Mouse (Mus musculus) megakaryocyte, embryonic 14.5 days (primary cell): ENCODE data around the gene 1600014C23Rik. TPM values are rescaled to one million over a fixed set of nuclear protein-coding genes. Genes with fewer than 3 reads are reported as not detected.

Source experiments
- H3K27me3 ChIP-seq: replicated peaks from 2 replicates; pipeline ENCODE3; 2012; ENCODE audit warnings: inconsistent platforms
- H3K36me3 ChIP-seq: replicated peaks from 2 replicates; pipeline ENCODE3; 2012; ENCODE audit warnings: low read length, inconsistent platforms, mixed read lengths
- H3K4me1 ChIP-seq: 2 replicates; pipeline ENCODE4 v1.6.1; 2012; ENCODE audit warnings: inconsistent platforms
- H3K4me3 ChIP-seq: replicated peaks from 2 replicates; pipeline ENCODE3; 2012; ENCODE audit warnings: moderate library complexity, mild to moderate bottlenecking, inconsistent platforms
- H3K9me3 ChIP-seq: 2 replicates; pipeline ENCODE4 v1.6.1; 2012; ENCODE audit warnings: inconsistent platforms
- FLI1 ChIP-seq: IDR thresholded peaks from 2 replicates; pipeline ENCODE4 v1.6.1; 2012; ENCODE audit warnings: low read length, inconsistent platforms, mixed read lengths
- GATA1 ChIP-seq: IDR thresholded peaks from 3 replicates; pipeline ENCODE4 v1.6.1; 2012; ENCODE audit warnings: mixed read lengths, low read length, inconsistent platforms, borderline replicate concordance
- polyA plus RNA-seq: library from polyadenylated mRNA; stranded (reverse); fragments of >175 nt; gene quantifications from 2 replicates; pipeline ENCODE4 v1.2.3, GENCODE M21; 2012; ENCODE audit warnings: low replicate concordance; ENCODE audit not compliant: insufficient read depth

1600014C23Rik gene
- polyA plus RNA-seq, 1 experiment = 1.3 TPM

DNA sequence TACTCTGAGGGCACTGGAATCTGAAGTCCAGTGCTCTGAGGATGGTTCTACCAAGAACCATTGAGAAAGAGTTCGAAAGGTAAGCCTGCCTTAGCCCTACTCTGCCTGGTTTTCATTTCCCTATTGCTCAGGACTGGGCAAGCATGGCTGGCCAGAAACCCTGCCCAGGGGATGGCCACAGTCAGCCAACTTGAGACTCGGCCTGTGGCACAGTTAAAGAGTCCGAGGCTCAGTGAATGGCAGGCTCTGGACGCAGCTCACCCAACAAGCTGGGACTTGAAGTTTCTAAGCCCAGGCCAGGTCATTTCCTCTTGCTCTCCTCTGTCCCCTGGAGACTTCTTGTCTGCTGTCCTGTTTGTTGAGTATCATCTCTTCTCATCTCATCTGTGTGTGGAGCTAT lies 2.9 kb downstream of the 1600014C23Rik start:
- Histone ChIP-seq H3K27me3 (peaks cover 30% of the 10 kb centered on the region), H3K36me3 (no peaks in the 10 kb centered on the region), H3K4me3 (no peak overlapping the region), H3K4me1 (peaks cover 74% of the 10 kb centered on the region), H3K9me3 (no peaks in the 10 kb centered on the region)
- no peak for TF ChIP-seq FLI1
- TF ChIP-seq GATA1 = no peak

DNA sequence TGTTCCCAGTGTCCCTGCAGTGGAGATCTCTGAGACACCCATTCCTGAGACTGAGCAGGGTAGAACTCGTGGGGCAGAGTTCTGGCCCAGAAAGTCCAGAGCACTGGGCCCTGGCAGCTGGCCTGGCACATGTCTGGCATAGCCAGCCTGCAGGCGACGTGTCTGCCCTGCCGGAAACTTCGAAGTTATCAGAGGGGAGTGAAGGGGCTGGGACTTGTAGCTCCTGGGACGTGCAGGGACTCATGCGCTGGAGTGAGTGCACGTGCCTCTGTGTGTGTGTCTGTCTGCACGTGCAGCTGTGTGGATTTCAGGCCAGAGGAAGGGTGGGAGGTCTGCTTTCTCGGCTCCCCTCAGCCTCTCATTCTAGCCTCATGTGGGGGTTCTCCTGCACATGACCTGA lies 4.3 kb downstream of the 1600014C23Rik start:
- H3K36me3 ChIP-seq = no peaks in the 10 kb centered on the region
- peaks cover 64% of the 10 kb centered on the region for H3K4me1 ChIP-seq
- peaks cover 39% of the 10 kb centered on the region for H3K27me3 ChIP-seq
- no peaks in the 10 kb centered on the region for H3K9me3 ChIP-seq
- H3K4me3 ChIP-seq = no peak overlapping the region
- TF ChIP-seq FLI1 (no peak), GATA1 (no peak)

DNA sequence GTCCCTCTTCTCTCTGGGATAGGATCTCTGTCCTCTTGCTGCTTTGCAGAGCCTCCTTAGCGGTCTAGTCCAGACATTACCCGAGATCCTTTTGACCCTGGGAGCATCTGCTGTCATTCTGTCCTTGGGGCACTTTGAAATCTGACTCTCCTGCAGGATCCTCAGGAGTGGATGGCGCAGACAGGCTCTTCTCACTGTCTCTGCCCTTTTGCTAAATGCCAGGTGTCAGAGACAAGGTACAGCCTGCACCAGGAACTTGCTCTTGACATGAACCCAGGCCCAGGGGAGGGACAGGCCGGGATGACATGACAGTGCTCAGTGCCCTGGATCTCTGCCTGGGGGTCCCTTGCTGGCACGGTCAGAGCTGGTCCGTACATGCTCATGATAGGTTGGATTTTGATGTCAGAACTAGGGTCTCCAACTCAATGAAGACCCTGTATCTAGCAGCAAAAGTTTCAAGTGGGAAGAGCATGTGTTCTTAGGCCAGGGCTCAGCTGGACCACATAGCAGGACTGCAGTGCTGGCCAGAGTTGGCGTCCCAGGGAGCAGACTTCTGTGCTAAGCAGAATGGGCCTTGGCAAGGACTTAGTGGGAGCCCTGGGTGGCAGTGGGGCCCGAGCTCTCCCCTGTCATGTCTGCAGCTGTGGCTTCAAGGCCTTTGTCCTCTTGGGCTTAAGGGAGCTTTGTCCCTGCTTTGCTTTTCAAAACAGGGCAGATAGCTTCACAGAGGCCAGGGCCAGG lies 5.5 kb downstream of the 1600014C23Rik start:
- peaks cover 64% of the 10 kb centered on the region for H3K4me1 ChIP-seq
- H3K36me3 ChIP-seq = no peaks in the 10 kb centered on the region
- TF ChIP-seq FLI1 (no peak), GATA1 (no peak)
- peaks cover 44% of the 10 kb centered on the region for H3K27me3 ChIP-seq
- H3K4me3 ChIP-seq = no peak overlapping the region
- H3K9me3 ChIP-seq = no peaks in the 10 kb centered on the region

DNA sequence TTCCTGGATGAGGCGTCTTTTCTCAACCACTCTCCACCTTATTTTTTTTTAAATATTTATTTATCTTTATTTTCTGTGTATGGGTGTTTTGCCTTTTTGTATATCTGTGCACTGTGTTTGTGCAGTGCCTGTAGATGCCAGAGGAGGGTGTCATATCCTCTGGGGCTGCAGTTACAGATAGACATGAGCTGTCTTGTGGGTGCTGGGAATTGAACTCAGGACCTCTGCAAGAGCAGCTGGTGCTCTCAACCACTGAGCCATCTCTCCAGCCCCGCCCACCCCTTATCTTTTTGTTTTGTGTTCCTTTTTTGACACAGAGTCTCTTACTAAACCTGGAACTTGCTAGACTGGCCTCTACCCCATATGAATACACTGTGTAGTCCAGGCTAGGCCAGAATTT lies 6.2 kb downstream of the 1600014C23Rik start:
- Histone ChIP-seq H3K36me3 (no peaks in the 10 kb centered on the region), H3K4me1 (peaks cover 57% of the 10 kb centered on the region), H3K9me3 (no peaks in the 10 kb centered on the region), H3K4me3 (no peak overlapping the region), H3K27me3 (peaks cover 46% of the 10 kb centered on the region)
- TF ChIP-seq FLI1 = no peak
- no peak for TF ChIP-seq GATA1

DNA sequence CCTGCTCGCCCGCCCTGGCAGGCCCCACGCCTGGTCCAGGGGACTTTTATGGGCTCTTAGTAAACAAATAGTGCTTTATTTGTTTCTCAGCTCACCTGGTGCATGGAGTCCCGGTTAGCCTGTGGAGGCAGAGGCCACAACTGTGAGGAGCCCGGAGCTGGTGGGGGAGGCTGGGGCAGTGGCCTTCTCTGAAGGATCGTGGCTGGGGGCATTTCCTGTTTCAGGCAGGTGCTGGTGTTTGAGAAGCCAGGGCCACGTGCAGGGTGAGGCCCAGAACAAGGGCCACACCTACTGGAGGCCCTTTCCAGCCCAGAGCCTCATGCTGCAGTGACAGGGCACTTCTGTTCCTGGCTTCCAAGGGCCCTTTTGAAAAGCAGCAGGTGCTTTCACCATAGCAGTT lies 7.4 kb downstream of the 1600014C23Rik start:
- Histone ChIP-seq H3K4me1 (peaks cover 50% of the 10 kb centered on the region), H3K4me3 (no peak overlapping the region), H3K9me3 (no peaks in the 10 kb centered on the region), H3K36me3 (no peaks in the 10 kb centered on the region), H3K27me3 (peaks cover 48% of the 10 kb centered on the region)
- TF ChIP-seq FLI1 (no peak), GATA1 (no peak)

DNA sequence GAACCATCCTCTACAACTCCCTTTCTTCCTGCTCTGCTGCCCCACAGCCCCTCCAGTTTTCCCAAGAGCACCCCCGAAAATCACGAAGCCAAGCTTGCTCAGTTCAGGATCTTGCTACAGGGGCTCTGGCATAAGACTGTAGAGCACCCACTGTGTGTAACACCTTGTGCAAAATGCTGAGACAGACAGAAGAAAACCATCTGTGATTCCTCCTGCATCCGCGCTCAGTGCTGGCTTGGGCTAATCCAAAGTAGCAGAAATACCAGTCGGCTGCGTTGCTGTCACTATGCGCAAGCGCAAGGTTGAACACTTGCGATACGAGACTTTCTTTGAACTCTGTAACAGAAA lies 9.1 kb downstream of the 1600014C23Rik start:
- no peaks in the 10 kb centered on the region for H3K36me3 ChIP-seq
- H3K4me3 ChIP-seq = no peak overlapping the region
- H3K9me3 ChIP-seq = no peaks in the 10 kb centered on the region
- H3K27me3 ChIP-seq = peaks cover 54% of the 10 kb centered on the region
- no peak for TF ChIP-seq GATA1
- no peak for TF ChIP-seq FLI1
- H3K4me1 ChIP-seq = peaks cover 45% of the 10 kb centered on the region

DNA sequence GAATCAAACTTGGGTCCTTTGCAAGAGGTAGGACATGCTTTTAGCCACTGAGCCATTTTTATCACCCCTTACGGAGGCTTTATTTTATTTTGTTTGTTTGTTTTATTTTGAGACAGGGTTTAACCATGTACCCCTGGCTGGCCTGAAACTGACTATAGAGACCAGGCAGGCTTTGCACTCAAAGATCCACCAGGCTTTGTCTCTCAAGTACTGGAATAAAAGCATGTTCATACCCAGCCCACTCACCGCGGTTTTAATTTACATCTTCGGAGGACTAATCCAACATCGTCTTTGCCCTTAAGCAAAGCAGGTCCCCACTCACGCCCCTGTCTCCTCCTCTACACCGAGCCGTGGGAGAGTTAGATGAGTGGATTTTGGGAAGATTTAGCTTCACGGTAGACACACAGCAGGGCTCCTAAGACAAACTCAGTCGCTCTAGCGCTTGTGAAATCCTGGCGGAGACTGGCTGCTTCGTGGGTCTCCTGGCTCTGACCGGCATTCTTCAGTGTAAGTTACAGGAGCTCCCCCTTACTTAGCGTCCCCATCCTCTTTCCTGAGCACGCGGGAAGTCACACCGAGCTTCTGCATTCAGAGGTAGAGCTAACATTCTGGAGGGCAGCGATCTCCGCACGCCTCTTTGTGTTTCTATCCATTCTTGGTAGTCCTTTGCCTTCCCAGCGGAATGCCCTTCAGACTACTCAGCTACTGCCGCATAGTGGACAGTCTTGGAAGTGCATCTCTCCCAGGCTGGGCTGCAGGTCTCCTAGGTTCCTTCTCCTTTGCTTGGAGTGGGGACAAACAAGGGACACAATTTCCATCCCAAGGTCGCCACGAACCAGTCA lies 9.7 kb downstream of the 1600014C23Rik start:
- H3K36me3 ChIP-seq = no peaks in the 10 kb centered on the region
- H3K9me3 ChIP-seq = no peaks in the 10 kb centered on the region
- H3K4me3 ChIP-seq = peak overlapping the region; percentile 89
- peaks cover 42% of the 10 kb centered on the region for H3K4me1 ChIP-seq
- TF ChIP-seq GATA1 (no peak), FLI1 (no peak)
- peaks cover 52% of the 10 kb centered on the region for H3K27me3 ChIP-seq

DNA sequence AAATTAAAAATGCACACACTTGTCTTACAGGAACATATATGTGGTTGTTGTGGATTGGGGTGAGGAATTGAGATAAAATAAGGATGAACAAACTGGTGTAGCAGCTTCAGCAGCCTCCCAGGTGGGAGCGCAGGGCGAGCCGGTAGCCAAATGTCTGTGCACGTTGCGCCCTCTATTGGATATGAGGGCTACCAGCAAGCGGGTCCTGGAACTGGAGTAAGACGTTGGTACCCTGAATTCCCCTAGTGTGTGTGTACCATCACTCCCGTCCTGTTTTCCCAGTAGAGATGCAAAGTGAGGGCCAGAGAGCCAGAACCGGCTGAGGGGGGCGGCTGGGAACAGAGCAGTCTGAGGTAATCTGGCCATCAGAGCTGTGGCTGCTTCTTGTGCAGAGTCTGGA lies 15.3 kb downstream of the 1600014C23Rik start:
- H3K9me3 ChIP-seq = no peaks in the 10 kb centered on the region
- H3K27me3 ChIP-seq = peaks cover 46% of the 10 kb centered on the region
- peaks cover 15% of the 10 kb centered on the region for H3K4me1 ChIP-seq
- no peak overlapping the region for H3K4me3 ChIP-seq
- H3K36me3 ChIP-seq = no peaks in the 10 kb centered on the region
- TF ChIP-seq GATA1 (no peak), FLI1 (no peak)

DNA sequence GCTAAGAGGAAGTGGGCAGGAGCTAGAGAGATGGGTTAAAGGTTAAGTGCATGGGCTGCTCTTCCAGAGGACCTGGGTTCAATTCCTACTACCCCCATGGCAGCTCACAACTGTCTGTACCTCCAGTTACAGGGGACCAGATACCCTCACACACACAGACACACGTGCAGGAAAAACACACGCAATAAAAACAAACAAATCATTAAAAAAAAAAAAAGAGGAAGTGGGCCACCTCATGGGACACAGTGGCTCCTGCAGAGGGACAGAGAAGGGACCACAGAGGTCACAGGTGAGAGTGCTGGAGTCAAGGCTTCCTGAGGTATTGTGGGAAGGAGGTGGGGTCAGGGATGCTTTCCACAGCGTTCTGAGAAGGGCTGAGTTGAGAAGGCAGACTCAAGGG lies 22.1 kb downstream of the 1600014C23Rik start:
- TF ChIP-seq GATA1 = no peak
- no peak for TF ChIP-seq FLI1
- H3K27me3 ChIP-seq = peaks cover 7% of the 10 kb centered on the region
- no peaks in the 10 kb centered on the region for H3K9me3 ChIP-seq
- no peaks in the 10 kb centered on the region for H3K36me3 ChIP-seq
- no peak overlapping the region for H3K4me3 ChIP-seq
- peaks cover 49% of the 10 kb centered on the region for H3K4me1 ChIP-seq

DNA sequence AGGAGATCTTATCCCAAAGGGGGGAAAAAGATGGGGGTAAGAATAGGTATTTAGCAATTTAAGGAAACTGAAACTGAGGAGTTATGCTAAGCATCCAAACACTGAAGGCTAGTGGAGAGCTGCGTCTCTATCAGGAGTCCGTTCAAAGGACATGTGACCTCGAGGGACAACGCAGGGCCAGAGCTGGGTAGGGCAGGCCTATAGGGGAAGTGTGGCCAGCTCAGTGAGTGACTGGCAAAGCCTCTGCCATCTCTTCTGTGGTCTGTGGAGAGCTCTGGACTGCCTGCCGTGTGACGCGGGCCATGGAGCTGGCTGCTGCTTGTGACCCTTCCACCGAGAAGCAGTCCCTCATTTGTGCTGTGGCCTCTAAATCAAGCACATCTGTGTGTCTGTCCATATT lies 23.2 kb downstream of the 1600014C23Rik start:
- peak overlapping the region; percentile 28 for H3K4me3 ChIP-seq
- no peak for TF ChIP-seq FLI1
- H3K36me3 ChIP-seq = no peaks in the 10 kb centered on the region

More for the DNA sequence above, 23.2 kb downstream of the 1600014C23Rik start:
- H3K27me3 ChIP-seq = peaks cover 7% of the 10 kb centered on the region
- H3K4me1 ChIP-seq = peaks cover 60% of the 10 kb centered on the region
- no peaks in the 10 kb centered on the region for H3K9me3 ChIP-seq
